Mouse (Mus musculus) embryonic fibroblast, embryonic 13.5 days (primary cell): ENCODE results near the gene Akirin1.

Experiments
- CTCF ChIP-seq: IDR thresholded peaks from 2 replicates; pipeline ENCODE4 v1.5.1; 2011; ENCODE audit warnings: mild to moderate bottlenecking, control low read depth, low read length, moderate library complexity, borderline replicate concordance; ENCODE audit not compliant: insufficient read depth
- POLR2A ChIP-seq: IDR thresholded peaks from 2 replicates; pipeline ENCODE4 v1.6.1; 2011; ENCODE audit warnings: low read depth, mild to moderate bottlenecking, control low read depth, low read length, moderate library complexity

GRCm38 (mm10) chr4:123718434-123718780, 31.7 kb downstream of the Akirin1 start:
- TF ChIP-seq POLR2A = no peak
- TF ChIP-seq CTCF = no peak
